Mouse (Mus musculus) midbrain, embryonic 11.5 days (tissue): ENCODE measurements around the gene Zfp36l2. TPM values are rescaled to one million over a fixed set of nuclear protein-coding genes. Genes with fewer than 3 reads are reported as not detected.
A peak's percentile ranks its signal among the peaks of the same experiment; 100 is the strongest.
"Not testable (repeated sequence)": the region's sequence is repeated elsewhere in the genome, so short reads cannot be mapped to it uniquely, and the experiment has no call there.

ENCODE experiments used
- ATAC-seq: fragments of 200-750 bp; cut with Nextera tagmentation; 2 replicates; pipeline ENCODE4 v1.8.0; 2017; ENCODE audit warnings: moderate TSS enrichment, moderate library complexity; ENCODE audit not compliant: low FRiP score
- DNase-seq: peaks from one replicate; pipeline ENCODE4 v3.0.0; 2015; ENCODE audit warnings: low spot score; ENCODE audit errors: missing footprints
- H3K27ac ChIP-seq: fragments of 300-500 bp; sonication (generic); 2 replicates; pipeline ENCODE4 v1.5.1; 2014; ENCODE audit warnings: low read depth, low read length
- H3K27me3 ChIP-seq: fragments of 300-500 bp; sonication (generic); 2 replicates; pipeline ENCODE4 v1.6.1; 2014; ENCODE audit warnings: mild to moderate bottlenecking, low read length, moderate library complexity, mixed read lengths; ENCODE audit not compliant: control insufficient read depth, insufficient read depth
- H3K36me3 ChIP-seq: fragments of 300-500 bp; sonication (generic); 2 replicates; pipeline ENCODE4 v1.6.1; 2014; ENCODE audit warnings: mild to moderate bottlenecking, low read length, moderate library complexity, mixed read lengths; ENCODE audit not compliant: control insufficient read depth, insufficient read depth
- H3K4me1 ChIP-seq: fragments of 300-500 bp; sonication (generic); 2 replicates; pipeline ENCODE4 v1.6.1; 2014; ENCODE audit warnings: low read length; ENCODE audit not compliant: control insufficient read depth, insufficient read depth
- H3K4me2 ChIP-seq: fragments of 300-500 bp; sonication (generic); 2 replicates; pipeline ENCODE4 v1.6.1; 2014; ENCODE audit warnings: mild to moderate bottlenecking, moderate library complexity
- H3K4me3 ChIP-seq: fragments of 300-500 bp; sonication (generic); 2 replicates; pipeline ENCODE4 v1.5.1; 2014; ENCODE audit warnings: low read depth, low read length
- H3K9ac ChIP-seq: fragments of 300-500 bp; sonication (generic); 2 replicates; pipeline ENCODE4 v1.6.1; 2014; ENCODE audit warnings: low read length
- H3K9me3 ChIP-seq: fragments of 300-500 bp; sonication (generic); 2 replicates; pipeline ENCODE4 v1.6.1; 2016; ENCODE audit warnings: low read length; ENCODE audit not compliant: control insufficient read depth
- WGBS: fragments of 180-500 bp; shearing (Covaris S2); extraction: QIAGEN DNeasy Blood & Tissue Kit; methylation state at CpG from one replicate; pipeline ENCODE4 v1.1.7; 2014; 5-methylcytosine and 5-hydroxymethylcytosine counted together
- polyA plus RNA-seq: library from polyadenylated mRNA; unstranded; fragments of >200 nt; fragmentation: Nextera tagmentation; extraction: Ambion mirVana; gene quantifications from 2 replicates; pipeline ENCODE4 v1.2.1, GENCODE M21; 2014

The Zfp36l2 gene
- polyA plus RNA-seq = 14.4 and 14.6 TPM in 2 replicates

GRCm38 (mm10) chr17:84187727-84188373 lies at the start of gene Zfp36l2:
TSS of gene Zfp36l2 (minus strand) at chr17:84187947.
- Histone ChIP-seq H3K9ac (peak within 1 kb of the TSS; percentile 89), H3K9me3 (no peaks in the 10 kb centered on the region), H3K36me3 (0 out of 2 replicates have a peak, but pooled peaks cover 2% of the 10 kb centered on the region), H3K4me2 (peak within 1 kb of the TSS; percentile 70), H3K4me1 (peaks cover 23% of the 10 kb centered on the region), H3K27ac (peak within 1 kb of the TSS; percentile 80), H3K4me3 (peak within 1 kb of the TSS; percentile 79), H3K27me3 (no peaks in the 10 kb centered on the region)
- ATAC-seq (peak; percentile 88), DNase-seq (peak; percentile 99)
- 0% methylated on average over 52 of the region's 76 CpGs for WGBS

- H3K27me3 ChIP-seq = no peaks in the 10 kb centered on the region
- no peak overlapping the region for H3K27ac ChIP-seq
- no peaks in the 10 kb centered on the region for H3K4me1 ChIP-seq
- DNase-seq (peak; percentile 59), ATAC-seq (no peak)
- no peaks in the 10 kb centered on the region for H3K36me3 ChIP-seq
- H3K4me3 ChIP-seq = no peak overlapping the region
- H3K9ac ChIP-seq = no peak overlapping the region
- H3K4me2 ChIP-seq = no peak overlapping the region
- no peaks in the 10 kb centered on the region for H3K9me3 ChIP-seq
- 95% methylated on average over 7 of the region's 7 CpGs for WGBS
Observed at GRCm38 (mm10) chr17:84236781-84237557, 49.2 kb upstream of the Zfp36l2 start.

GRCm38 (mm10) chr17:84235399-84235928 lies 47.7 kb upstream of the Zfp36l2 start:
- no peak overlapping the region for H3K27ac ChIP-seq
- no peaks in the 10 kb centered on the region for H3K9me3 ChIP-seq

GRCm38 (mm10) chr17:84234785-84235184 lies 47.0 kb upstream of the Zfp36l2 start:
- not testable (repeated sequence) for H3K4me2 ChIP-seq, H3K4me3 ChIP-seq, H3K27me3 ChIP-seq, H3K9me3 ChIP-seq, H3K27ac ChIP-seq, H3K9ac ChIP-seq, ATAC-seq, H3K4me1 ChIP-seq, DNase-seq, H3K36me3 ChIP-seq
- no CpG with 5 or more reads among the region's 4 CpGs for WGBS

More at GRCm38 (mm10) chr17:84235399-84235928, 47.7 kb upstream of the Zfp36l2 start:
- Histone ChIP-seq H3K9ac (no peak overlapping the region), H3K36me3 (no peaks in the 10 kb centered on the region), H3K4me2 (no peak overlapping the region), H3K4me1 (no peaks in the 10 kb centered on the region), H3K4me3 (no peak overlapping the region), H3K27me3 (no peaks in the 10 kb centered on the region)
- no peak for ATAC-seq
- 84% methylated on average over 4 of the region's 4 CpGs for WGBS
- DNase-seq = no peak

GRCm38 (mm10) chr17:84233758-84234157 lies 46.0 kb upstream of the Zfp36l2 start:
- Histone ChIP-seq H3K4me1 (no peaks in the 10 kb centered on the region), H3K27ac (no peak overlapping the region), H3K4me2 (no peak overlapping the region), H3K27me3 (no peaks in the 10 kb centered on the region), H3K4me3 (no peak overlapping the region), H3K9me3 (no peaks in the 10 kb centered on the region), H3K9ac (no peak overlapping the region), H3K36me3 (no peaks in the 10 kb centered on the region; the same call in 1 of the 2 replicates)
- DNase-seq (no peak), ATAC-seq (no peak)
- 94% methylated on average over 2 of the region's 2 CpGs for WGBS

GRCm38 (mm10) chr17:84231361-84231760 lies 43.6 kb upstream of the Zfp36l2 start:
- Histone ChIP-seq H3K4me1 (no peaks in the 10 kb centered on the region), H3K27ac (no peak overlapping the region), H3K27me3 (no peaks in the 10 kb centered on the region), H3K9me3 (no peaks in the 10 kb centered on the region), H3K9ac (no peak overlapping the region), H3K36me3 (peaks cover 2% of the 10 kb centered on the region; the same call in 1 of the 2 replicates), H3K4me2 (no peak overlapping the region), H3K4me3 (no peak overlapping the region)
- ATAC-seq (no peak), DNase-seq (peak; percentile 41)
- WGBS = 86% methylated on average over 2 of the region's 2 CpGs

- Histone ChIP-seq H3K4me1 (no peaks in the 10 kb centered on the region), H3K27me3 (no peaks in the 10 kb centered on the region), H3K27ac (no peak overlapping the region), H3K4me3 (no peak overlapping the region), H3K9me3 (no peaks in the 10 kb centered on the region), H3K36me3 (peaks cover 2% of the 10 kb centered on the region; the same call in 1 of the 2 replicates), H3K4me2 (no peak overlapping the region), H3K9ac (no peak overlapping the region)
- no peak for ATAC-seq
- peak; percentile 71 for DNase-seq
- 84% methylated on average over 2 of the region's 2 CpGs for WGBS
Observed at GRCm38 (mm10) chr17:84228223-84228622, 40.5 kb upstream of the Zfp36l2 start.

GRCm38 (mm10) chr17:84226681-84227080 lies 38.9 kb upstream of the Zfp36l2 start:
- no peak for ATAC-seq
- DNase-seq = peak; percentile 21
- H3K4me1 ChIP-seq = no peaks in the 10 kb centered on the region
- no peak overlapping the region for H3K4me3 ChIP-seq
- no peak overlapping the region for H3K9ac ChIP-seq
- no peak overlapping the region for H3K4me2 ChIP-seq
- WGBS = 83% methylated on average over 6 of the region's 6 CpGs
- H3K36me3 ChIP-seq = peaks cover 2% of the 10 kb centered on the region; the same call in 1 of the 2 replicates
- H3K27ac ChIP-seq = no peak overlapping the region
- H3K9me3 ChIP-seq = no peaks in the 10 kb centered on the region
- no peaks in the 10 kb centered on the region for H3K27me3 ChIP-seq

- ATAC-seq = no peak
- Histone ChIP-seq H3K4me3 (no peak overlapping the region), H3K4me1 (no peaks in the 10 kb centered on the region), H3K36me3 (peaks cover 2% of the 10 kb centered on the region; the same call in 1 of the 2 replicates), H3K9me3 (no peaks in the 10 kb centered on the region), H3K4me2 (no peak overlapping the region), H3K9ac (no peak overlapping the region), H3K27me3 (no peaks in the 10 kb centered on the region), H3K27ac (no peak overlapping the region)
- WGBS = 68% methylated on average over 5 of the region's 5 CpGs
- peak; percentile 79 for DNase-seq
Observed at GRCm38 (mm10) chr17:84226231-84226630, 38.5 kb upstream of the Zfp36l2 start.
